ENCODE assay signal across 8 mouse cellular contexts in the genomic region with DNA sequence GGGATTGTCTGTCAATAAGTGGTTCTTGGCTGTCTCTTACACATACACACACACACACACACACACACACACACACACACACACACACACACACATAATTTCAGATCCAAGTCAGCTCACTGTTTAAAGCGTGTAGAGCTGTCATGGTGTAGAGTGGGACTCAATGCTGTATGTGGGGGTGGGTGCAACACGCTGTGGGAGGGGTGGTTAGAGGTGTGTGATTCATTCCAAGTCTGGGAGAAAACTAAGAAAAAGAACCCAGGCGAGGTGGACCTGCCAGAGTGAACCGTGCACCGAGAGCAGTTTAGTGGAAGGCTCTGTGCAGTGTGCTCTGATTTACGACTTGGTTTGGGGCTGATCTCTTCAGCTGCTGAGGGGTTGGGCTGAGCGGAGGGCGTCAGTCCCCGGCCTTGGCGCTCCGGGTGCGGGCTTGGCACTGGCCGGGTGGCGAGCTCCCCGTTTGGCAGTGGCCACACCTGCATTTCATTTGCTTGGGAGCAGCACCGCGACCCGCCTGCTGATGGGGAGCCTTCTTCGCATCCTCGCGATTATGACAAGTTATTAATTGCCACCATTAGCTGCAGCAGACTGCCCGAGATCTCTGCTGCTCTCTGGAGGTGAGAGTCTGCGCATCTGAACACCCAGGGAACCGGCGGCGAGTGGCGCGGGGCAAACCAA.
A peak's percentile ranks its signal among the peaks of the same experiment; 100 is the strongest.
DNase-seq lines count a peak whose midpoint lies in the region; ATAC-seq lines count a peak whose summit lies in the region.

No protein-coding gene starts in this region.

- peak overlapping the region; percentile 37 for H3K4me3 ChIP-seq in kidney, embryonic 15.5 days (replicated peaks)
- H3K4me3 ChIP-seq in limb, embryonic 12.5 days (replicated peaks): peak overlapping the region; percentile 37

- H3K4me1 ChIP-seq in kidney, embryonic 15.5 days: 0 out of 2 replicates have a peak, but pooled peaks cover 8% of the 10 kb centered on the region
- H3K4me1 ChIP-seq in limb, embryonic 12.5 days (replicated peaks): no peaks in the 10 kb centered on the region

- no peak overlapping the region for H3K27ac ChIP-seq in kidney, embryonic 15.5 days
- H3K27ac ChIP-seq in limb, embryonic 12.5 days: no peak overlapping the region

- H3K36me3 ChIP-seq in kidney, embryonic 15.5 days: no peaks in the 10 kb centered on the region
- no peaks in the 10 kb centered on the region for H3K36me3 ChIP-seq in limb, embryonic 12.5 days

- no peak overlapping the region for H3K9ac ChIP-seq in kidney, embryonic 15.5 days
- no peak overlapping the region for H3K9ac ChIP-seq in limb, embryonic 12.5 days (replicated peaks)

- DNase-seq in kidney, postnatal 25 days: no peak
- peak; percentile 14 for DNase-seq in embryo, embryonic 9.5 days (ENCODE audit: extremely low spot score)
- DNase-seq in heart, postnatal 4 days: peak; percentile 5
- DNase-seq in right cerebral cortex, postnatal 36 days (ENCODE audit: low spot score in 2 of 2): peak; percentile 7 to 9
- no peak for DNase-seq in lung, postnatal 4 days
- no peak for DNase-seq in cerebellum, postnatal 36 days

- peak; percentile 86 for ATAC-seq in kidney, embryonic 15.5 days (replicated peaks; ENCODE audit: low FRiP score)
- ATAC-seq in limb, embryonic 12.5 days (ENCODE audit: insufficient number of reproducible peaks, insufficient read depth, low FRiP score, low TSS enrichment, low read depth): peak; percentile 75

- WGBS in kidney, embryonic 15.5 days: 32% methylated on average over 28 of the region's 28 CpGs
- 24% methylated on average over 28 of the region's 28 CpGs for WGBS in limb, embryonic 12.5 days

- H3K9me3 ChIP-seq in kidney, embryonic 15.5 days (replicated peaks): no peaks in the 10 kb centered on the region
- H3K9me3 ChIP-seq in limb, embryonic 12.5 days: no peaks in the 10 kb centered on the region

- H3K27me3 ChIP-seq in kidney, embryonic 15.5 days: no peaks in the 10 kb centered on the region
- peaks cover 6% of the 10 kb centered on the region; the same call in 1 of the 2 replicates for H3K27me3 ChIP-seq in limb, embryonic 12.5 days

- peak overlapping the region; percentile 64 for H3K4me2 ChIP-seq in kidney, embryonic 15.5 days
- peak overlapping the region; percentile 61 for H3K4me2 ChIP-seq in limb, embryonic 12.5 days

Comparison
In these comparisons a context has a peak if more than half of its experiments do, and no peak if none do; other contexts are left out.
1. DNase-seq: peak in embryo, embryonic 9.5 days (single experiment), heart, postnatal 4 days (single experiment) and right cerebral cortex, postnatal 36 days (2 of 2); none in kidney, postnatal 25 days (0 of 2), lung, postnatal 4 days (0 of 2) and cerebellum, postnatal 36 days (0 of 2).